Mouse (Mus musculus): Measurements from ENCODE around the gene Gm9936. TPM values are rescaled to one million over a fixed set of nuclear protein-coding genes. Genes with fewer than 3 reads are reported as not detected.

Gene Gm9936
- total RNA-seq, 2 experiments from 2014 or later, result 0.51 to 0.59 TPM

- DNase-seq (ENCODE audit: low spot score in 2 of 2), result peak in 1 of 2 experiments; percentile 51
- TF ChIP-seq CTCF (conservative IDR thresholded peaks at IDR 0.05), result peak; percentile 89
- Histone ChIP-seq H3K27ac (no peak overlapping the region), H3K4me3 (no peak overlapping the region)
Observed at GRCm38 (mm10) chr5:114824197-114824596, 34.3 kb downstream of the Gm9936 start.

DNA sequence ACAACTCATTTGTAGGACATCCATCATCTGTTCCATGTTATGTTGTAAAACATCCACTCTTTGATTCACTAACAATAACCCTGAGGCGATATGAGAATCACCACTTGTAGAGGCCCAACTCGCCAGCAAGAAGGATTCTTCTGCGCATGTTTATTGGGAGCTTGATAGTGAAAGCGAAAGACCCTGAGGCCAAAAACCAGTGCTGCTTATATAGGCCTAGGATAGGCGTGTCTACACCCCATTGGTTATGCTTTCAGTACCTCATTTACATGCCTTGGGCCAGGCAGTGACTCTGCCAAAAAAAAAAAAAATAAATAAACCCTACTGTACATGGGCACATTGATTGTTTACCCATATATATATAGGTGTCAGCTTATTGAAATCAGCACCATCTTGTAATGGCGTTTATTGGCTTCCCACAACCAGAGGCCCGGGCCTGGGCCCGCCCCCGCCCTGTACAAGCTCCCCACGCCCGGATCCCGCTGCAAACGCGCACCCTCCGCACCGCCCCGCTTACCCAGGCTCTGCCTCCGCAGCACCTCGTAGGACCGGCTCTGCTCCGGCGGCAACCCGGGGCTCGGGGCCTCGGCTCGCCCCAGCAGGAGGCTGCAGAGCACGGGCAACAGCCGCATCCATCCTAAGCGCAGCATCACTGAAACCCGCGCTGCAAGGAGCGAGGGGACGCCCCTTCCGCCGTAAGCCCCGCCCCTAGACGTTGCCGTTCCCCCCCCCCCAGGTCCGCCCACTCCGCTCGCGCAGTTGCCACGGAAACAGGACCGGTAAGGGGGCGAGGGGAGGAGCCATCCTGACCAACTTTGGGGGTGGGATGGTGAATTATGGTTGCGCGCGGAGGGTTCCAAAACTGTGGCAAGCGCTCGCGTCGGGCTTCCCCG is 35.4 kb downstream of the Gm9936 start, which contains the start of gene 1500011B03Rik:
Gene 1500011B03Rik, minus strand, starts transcription at position 673 of the 893 bp plus-strand sequence.
- Histone ChIP-seq H3K4me3 (peak within 1 kb of the TSS; percentile 66), H3K27ac (peak within 1 kb of the TSS; percentile 79)
- DNase-seq (ENCODE audit: low spot score in 2 of 2), result peak; percentile 81 to 85
- TF ChIP-seq CTCF (conservative IDR thresholded peaks at IDR 0.05), result no peak

DNA sequence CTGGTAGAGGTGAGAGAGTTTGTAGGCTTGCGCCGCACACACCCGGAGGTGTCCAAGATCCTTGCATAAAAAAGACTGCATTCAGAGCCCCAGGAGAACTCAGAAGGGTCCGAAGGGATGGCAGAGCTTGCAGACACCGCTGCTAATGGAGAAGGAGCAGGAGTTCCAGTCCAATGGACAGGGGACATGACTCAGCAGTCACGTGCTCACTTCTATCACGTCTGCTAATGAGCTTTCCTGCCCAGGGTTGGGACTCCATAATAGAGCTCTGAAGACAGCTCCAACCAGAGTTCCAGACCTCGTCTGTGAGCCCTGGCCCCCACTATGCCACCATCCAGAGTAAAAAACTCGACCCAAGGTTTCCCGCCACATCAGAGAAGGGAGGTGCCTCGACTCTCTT is 40.4 kb downstream of the Gm9936 start:
- no peak for DNase-seq (ENCODE audit: low spot score in 2 of 2)
- no peak overlapping the region for H3K27ac ChIP-seq
- no peak for TF ChIP-seq CTCF (conservative IDR thresholded peaks at IDR 0.05)
- no peak overlapping the region for H3K4me3 ChIP-seq

DNA sequence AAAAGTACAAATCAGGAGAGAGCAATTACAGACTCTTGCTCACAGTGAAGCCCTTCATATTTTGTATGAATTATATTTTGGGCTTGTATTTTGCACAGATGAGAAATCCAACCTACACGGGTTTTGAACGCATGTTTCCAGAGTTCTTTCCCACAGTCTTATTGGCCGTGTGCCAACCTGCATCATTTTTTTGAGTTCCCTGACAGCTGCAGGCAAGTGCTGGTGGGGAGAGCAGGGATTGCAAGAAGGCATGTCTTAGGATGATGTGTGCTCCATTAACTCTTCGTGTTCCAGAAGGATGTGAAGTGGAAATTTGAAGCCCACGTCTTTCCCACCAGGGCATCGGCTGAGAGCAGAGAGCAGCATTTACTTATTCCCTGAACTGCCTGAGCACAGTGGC is 41.9 kb downstream of the Gm9936 start:
- TF ChIP-seq CTCF (conservative IDR thresholded peaks at IDR 0.05), result 0 out of 2 replicates have a peak, but pooled peaks have one; percentile 4
- no peak for DNase-seq (ENCODE audit: low spot score in 2 of 2)
- H3K4me3 ChIP-seq, result no peak overlapping the region
- H3K27ac ChIP-seq, result no peak overlapping the region

GRCm38 (mm10) chr5:114813525-114814181 is 44.8 kb downstream of the Gm9936 start:
- no peak for TF ChIP-seq CTCF (conservative IDR thresholded peaks at IDR 0.05)
- Histone ChIP-seq H3K4me3 (peak overlapping the region; percentile 71), H3K27ac (peak overlapping the region; percentile 94)
- DNase-seq (ENCODE audit: low spot score in 2 of 2), result peak; percentile 91

- H3K27ac ChIP-seq, result peak overlapping the region; percentile 10; the same call in 1 of the 2 replicates
- H3K4me3 ChIP-seq, result no peak overlapping the region
- TF ChIP-seq CTCF (conservative IDR thresholded peaks at IDR 0.05), result no peak
- DNase-seq (ENCODE audit: low spot score in 2 of 2), result no peak
Observed at GRCm38 (mm10) chr5:114809826-114810225, 48.7 kb downstream of the Gm9936 start.

- Histone ChIP-seq H3K27ac (no peak overlapping the region), H3K4me3 (no peak overlapping the region)
- no peak for DNase-seq (ENCODE audit: low spot score in 2 of 2)
- no peak for TF ChIP-seq CTCF (conservative IDR thresholded peaks at IDR 0.05)
Observed at GRCm38 (mm10) chr5:114809181-114809756, 49.2 kb downstream of the Gm9936 start.

GRCm38 (mm10) chr5:114808385-114808784 is 50.1 kb downstream of the Gm9936 start:
- TF ChIP-seq CTCF (conservative IDR thresholded peaks at IDR 0.05), result no peak
- DNase-seq (ENCODE audit: low spot score in 2 of 2), result no peak
- no peak overlapping the region for H3K4me3 ChIP-seq
- H3K27ac ChIP-seq, result no peak overlapping the region

GRCm38 (mm10) chr5:114807893-114808292 is 50.6 kb downstream of the Gm9936 start:
- H3K4me3 ChIP-seq, result no peak overlapping the region
- no peak for TF ChIP-seq CTCF (conservative IDR thresholded peaks at IDR 0.05)
- no peak for DNase-seq (ENCODE audit: low spot score in 2 of 2)
- H3K27ac ChIP-seq, result no peak overlapping the region

- DNase-seq (ENCODE audit: low spot score in 2 of 2), result no peak
- H3K27ac ChIP-seq, result peak overlapping the region; percentile 74; the same call in 1 of the 2 replicates
- no peak for TF ChIP-seq CTCF (conservative IDR thresholded peaks at IDR 0.05)
- no peak overlapping the region for H3K4me3 ChIP-seq
Observed at GRCm38 (mm10) chr5:114807468-114807867, 51.0 kb downstream of the Gm9936 start.

GRCm38 (mm10) chr5:114807063-114807462 is 51.4 kb downstream of the Gm9936 start:
- TF ChIP-seq CTCF (conservative IDR thresholded peaks at IDR 0.05), result no peak
- peak overlapping the region; percentile 74; the same call in 1 of the 2 replicates for H3K27ac ChIP-seq
- no peak for DNase-seq (ENCODE audit: low spot score in 2 of 2)

DNA sequence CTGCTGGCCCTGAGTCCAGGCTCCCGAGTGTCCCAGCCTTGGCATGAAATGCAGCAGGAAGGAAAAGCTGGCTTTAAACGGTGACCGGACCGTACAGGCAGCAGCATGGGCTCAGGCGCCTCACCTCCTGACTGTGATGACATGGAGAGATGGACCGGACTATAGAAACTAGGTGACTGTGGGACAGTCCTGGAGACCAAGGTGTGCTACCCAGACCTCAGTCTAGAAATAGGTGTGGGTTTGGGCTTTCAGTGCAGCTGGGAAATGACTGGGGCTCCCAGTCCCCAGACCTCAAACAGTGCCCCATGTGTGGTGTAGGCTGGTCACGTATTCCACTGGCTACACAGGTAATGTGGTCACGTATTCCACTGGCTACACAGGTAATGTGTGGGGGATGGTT is 51.8 kb downstream of the Gm9936 start:
- Histone ChIP-seq H3K4me3 (no peak overlapping the region), H3K27ac (peak overlapping the region; percentile 74; the same call in 1 of the 2 replicates)
- DNase-seq (ENCODE audit: low spot score in 2 of 2), result no peak
- no peak for TF ChIP-seq CTCF (conservative IDR thresholded peaks at IDR 0.05)

More at GRCm38 (mm10) chr5:114807063-114807462, 51.4 kb downstream of the Gm9936 start:
- no peak overlapping the region for H3K4me3 ChIP-seq

Small RNA genes within 50 kb of the gene (microRNA-seq; reads per million reads assigned to microRNA genes)
- gene Mir6240, result 3.5 to 5.7 reads per million in 2 experiments

Other genes with a start within 250 kb of the Gm9936 start
- gene Trpv4, start 200.3 kb downstream of the Gm9936 start, total RNA-seq (2021), result 1 to 10 TPM; 2.0 to 2.3 TPM
- gene Gltp, start 167.7 kb downstream of the Gm9936 start, total RNA-seq (2021), result 10 to 100 TPM; 23.6 to 27.3 TPM
- gene Tchp, start 150.9 kb downstream of the Gm9936 start, total RNA-seq (2021), result 10 to 100 TPM; 12.7 to 19.3 TPM
- 10 to 100 TPM; 39.6 to 48.8 TPM for gene Ankrd13a, start 84.0 kb downstream of the Gm9936 start, total RNA-seq (2021)
- gene Git2, start 83.2 kb downstream of the Gm9936 start, total RNA-seq (2021), result 10 to 100 TPM; 45.7 to 47.5 TPM
- gene 1500011B03Rik, start 35.2 kb downstream of the Gm9936 start, total RNA-seq (2021), result 100 to 1,000 TPM; 136 to 154 TPM
- not detected for gene 4930519G04Rik, start 5.0 kb downstream of the Gm9936 start, total RNA-seq (2021)
- gene Oasl2, start 38.3 kb upstream of the Gm9936 start, total RNA-seq (2021), result 1 to 10 TPM; 2.2 to 2.9 TPM
- gene Oasl1, start 64.6 kb upstream of the Gm9936 start, total RNA-seq (2021), result not detected
- gene 2210016L21Rik, start 83.5 kb upstream of the Gm9936 start, total RNA-seq (2021), result 100 to 1,000 TPM; 184 to 196 TPM
- not detected for gene Hnf1a, start 112.4 kb upstream of the Gm9936 start, total RNA-seq (2021)
- gene Sppl3, start 152.5 kb upstream of the Gm9936 start, total RNA-seq (2021), result 10 to 100 TPM; 75.2 to 76.2 TPM
- gene Gm10401, start 239.6 kb upstream of the Gm9936 start, total RNA-seq (2021), result not detected

All from layer of hippocampus, adult 2 months (tissue).